Mouse (Mus musculus) small intestine, adult 2 months (tissue): ENCODE results near the gene Capn12.

Experiments
- CTCF ChIP-seq: fragments of 200-500 bp; IDR thresholded peaks from 2 replicates; pipeline ENCODE4 v1.5.1; 2012; ENCODE audit warnings: low read depth, mild to moderate bottlenecking, control low read depth, inconsistent platforms, low read length, moderate library complexity, mixed read lengths; ENCODE audit not compliant: insufficient replicate concordance, insufficient read length; ENCODE audit errors: extremely low read depth
- POLR2A ChIP-seq: fragments of 200-500 bp; IDR thresholded peaks from 2 replicates; pipeline ENCODE4 v1.6.1; 2012; ENCODE audit warnings: low read depth, mild to moderate bottlenecking, control low read depth, inconsistent platforms, low read length, moderate library complexity

DNA sequence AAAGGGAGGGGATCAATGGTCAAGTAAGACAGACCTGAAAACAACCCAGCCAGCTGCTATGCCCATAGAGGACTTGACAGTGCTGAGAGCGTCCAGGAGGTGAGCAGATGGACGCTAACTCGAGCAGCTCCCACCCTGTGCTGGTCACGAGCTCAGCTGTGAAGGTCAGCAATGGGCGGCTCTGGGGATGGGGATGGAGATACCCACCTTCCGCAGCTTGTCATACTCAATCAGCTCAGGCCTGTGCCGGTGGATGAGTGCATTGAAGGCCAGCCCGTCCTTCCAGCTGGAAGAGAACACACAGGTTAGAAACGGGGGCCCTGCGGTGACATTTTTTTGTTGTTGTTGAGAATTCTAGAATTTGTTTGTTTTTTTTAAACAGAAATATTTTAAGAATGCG, 31.9 kb downstream of the Capn12 start:
- TF ChIP-seq CTCF = no peak
- TF ChIP-seq POLR2A = no peak
